Mouse (Mus musculus) urinary bladder, postnatal 36 days (tissue): ENCODE measurements around the gene Rcn3.

ENCODE experiments used
- DNase-seq, 2 experiments: peaks; one replicate each; pipeline ENCODE4 v3.0.0; 2022; ENCODE audit warnings: low spot score in 2 of 2, mixed read lengths in 1 of 2

Rcn3 gene

DNA sequence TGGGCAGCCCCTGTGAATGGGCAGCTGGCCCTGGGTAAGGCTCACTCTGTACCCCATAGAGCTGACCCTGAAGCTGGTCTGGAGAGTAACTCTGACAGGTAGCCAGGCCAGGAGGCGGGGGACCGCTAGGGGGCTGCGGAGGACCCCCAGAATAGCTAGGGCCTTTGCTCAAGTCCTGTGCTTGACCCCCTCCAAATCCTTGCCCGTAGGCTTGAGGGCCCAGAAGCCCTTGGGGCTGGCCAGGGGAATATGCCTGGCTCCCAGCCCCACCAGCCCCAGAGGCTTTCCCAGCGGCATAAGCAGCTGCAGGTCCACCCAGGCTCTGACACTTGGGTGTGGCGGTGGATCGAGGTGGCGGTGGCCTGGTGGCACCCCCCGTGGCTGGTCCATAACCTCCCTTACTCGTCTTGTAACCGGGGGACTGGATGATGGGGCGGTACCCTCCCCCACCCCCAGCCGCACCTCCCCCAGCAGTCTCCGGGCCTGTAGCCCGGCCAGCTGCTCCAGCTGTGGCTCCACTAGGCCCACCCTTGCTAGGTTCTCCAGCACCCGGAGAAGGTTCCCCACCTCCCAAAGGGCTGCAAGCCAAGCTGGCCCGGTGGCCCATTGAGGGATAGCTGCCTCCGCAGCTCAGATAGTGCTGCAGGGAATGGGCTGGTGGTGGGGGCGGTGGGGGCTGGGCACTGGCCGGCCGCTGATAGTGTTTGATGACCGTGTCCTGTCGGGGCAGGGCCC is 42.9 kb downstream of the Rcn3 start:
- no peak for DNase-seq

DNA sequence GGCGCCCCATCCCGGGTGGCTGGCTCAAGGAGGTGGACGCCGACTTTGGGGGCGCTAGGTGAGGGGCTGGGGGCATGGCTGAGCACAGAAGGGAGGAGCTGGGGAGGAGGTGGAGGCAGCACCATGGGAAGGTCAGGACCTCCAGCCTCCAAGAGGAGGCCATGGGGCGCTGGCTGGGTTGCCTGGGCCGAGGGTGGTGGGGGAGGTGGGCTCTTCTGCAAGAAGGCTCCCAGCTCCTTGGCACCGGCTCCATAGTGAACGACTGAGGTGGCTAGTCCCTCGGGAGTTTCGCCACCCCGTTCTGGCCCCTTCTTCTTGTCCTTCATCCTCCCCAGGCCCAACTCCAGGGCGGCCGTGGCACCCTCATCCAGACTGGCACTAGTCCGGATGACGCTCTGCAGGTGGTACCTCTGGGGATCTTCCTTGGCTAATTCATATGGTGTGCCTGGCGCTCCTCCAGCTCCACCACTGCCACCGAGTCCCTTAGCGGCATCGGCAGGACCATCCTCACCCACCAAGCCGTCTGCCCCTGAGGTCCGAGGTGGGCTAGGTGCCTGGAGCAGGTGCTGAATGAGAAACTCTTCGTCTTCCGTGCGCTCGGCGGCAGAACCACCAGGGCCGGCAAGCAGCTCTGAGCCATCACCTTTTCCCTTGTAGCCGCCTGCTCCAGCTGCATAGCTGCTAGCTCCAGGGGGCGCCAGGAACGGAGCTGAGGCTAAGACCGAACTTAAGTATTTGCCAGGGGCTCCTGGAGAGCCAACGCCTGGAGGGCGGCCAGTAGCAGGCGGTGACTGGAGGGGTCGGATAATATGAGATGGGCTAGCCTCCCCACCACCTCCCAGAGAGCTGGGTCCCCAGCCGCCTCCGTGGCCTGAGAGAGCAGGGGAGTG is 43.8 kb downstream of the Rcn3 start:
- no peak for DNase-seq

DNA sequence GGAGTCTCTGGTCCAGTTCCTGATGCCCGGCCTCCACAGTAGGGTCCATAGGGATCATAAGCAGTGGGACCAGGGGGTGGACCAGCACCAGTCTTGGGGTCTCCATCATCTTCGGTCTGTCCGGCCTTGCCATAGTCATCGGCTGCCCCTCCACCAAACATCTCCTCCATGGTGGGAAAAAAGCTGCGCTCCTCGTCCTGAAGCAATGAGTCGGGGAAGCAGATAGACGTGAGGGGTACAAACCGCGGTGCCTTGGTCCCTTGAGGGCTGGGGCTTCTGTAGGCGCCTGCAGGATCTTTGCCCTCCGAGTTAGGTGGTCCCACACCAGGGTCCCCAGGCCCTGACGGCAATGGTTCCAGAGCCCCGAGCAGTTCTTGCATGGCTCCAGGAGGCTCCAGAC is 44.5 kb downstream of the Rcn3 start:
- no peak for DNase-seq

DNA sequence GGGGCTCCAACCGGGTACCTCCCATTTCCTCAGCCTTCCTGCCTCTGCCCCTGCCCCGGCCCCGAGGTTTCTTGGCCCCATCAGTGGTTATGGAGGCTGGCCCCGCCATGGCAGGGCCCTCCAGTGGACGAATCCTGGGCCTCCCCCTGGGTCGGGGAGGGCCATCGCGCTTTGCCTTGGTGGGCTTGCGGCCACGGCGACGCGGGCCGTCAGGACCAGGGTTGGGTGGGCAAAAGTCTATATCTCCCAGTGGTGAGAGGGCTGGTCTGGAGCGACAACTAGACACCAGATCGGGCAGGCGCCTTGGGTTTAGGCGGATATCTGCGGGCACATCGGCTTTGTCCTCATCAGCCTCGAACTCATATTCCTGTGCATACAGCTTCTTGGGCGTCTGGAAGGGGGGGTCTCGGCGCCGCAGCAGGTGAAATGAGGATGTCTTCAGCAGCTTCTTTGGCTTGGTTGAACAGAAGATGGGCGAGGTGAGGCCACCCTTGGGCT is 45.1 kb downstream of the Rcn3 start:
- no peak for DNase-seq

DNA sequence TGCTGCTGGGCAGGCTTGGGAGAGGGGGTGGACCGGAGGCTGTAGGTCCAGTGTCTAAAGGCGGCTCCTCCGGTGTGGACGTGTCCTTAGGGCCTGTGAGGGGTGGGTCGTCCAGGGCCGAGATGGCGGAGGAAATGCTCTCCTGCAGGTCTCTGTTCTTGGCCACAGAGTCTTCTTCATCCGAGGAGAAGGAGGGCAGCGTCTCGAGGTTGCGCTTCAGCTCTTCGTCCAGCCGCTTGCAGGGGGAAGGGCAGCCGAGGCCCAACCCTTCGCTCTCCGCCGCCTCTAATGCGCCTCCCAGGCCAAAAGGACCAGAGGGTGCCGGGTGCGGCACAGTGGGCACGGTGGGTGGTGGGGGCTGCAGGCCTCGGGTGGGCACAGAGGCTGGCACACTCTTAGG is 46.3 kb downstream of the Rcn3 start:
- DNase-seq: no peak

DNA sequence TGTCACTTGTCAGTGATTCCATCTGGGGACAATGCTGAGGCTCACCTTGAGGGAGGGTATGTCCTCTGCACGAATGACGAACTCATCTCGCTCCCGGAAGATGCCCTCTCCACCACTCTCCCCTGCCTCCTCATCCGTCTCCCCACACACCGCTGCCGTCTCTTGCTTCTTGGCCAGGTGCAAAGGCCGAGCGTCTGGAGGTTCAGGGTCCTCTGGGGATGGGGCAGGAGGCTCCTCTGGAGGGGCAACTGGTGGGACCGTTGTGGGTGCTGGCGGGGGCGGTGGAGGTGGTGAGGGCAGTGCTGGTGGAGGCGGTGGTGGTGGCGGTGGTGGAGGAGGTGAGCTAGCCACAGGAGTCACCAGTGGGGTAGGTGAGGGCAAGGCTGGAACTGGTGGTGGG is 48.7 kb downstream of the Rcn3 start:
- no peak for DNase-seq

DNA sequence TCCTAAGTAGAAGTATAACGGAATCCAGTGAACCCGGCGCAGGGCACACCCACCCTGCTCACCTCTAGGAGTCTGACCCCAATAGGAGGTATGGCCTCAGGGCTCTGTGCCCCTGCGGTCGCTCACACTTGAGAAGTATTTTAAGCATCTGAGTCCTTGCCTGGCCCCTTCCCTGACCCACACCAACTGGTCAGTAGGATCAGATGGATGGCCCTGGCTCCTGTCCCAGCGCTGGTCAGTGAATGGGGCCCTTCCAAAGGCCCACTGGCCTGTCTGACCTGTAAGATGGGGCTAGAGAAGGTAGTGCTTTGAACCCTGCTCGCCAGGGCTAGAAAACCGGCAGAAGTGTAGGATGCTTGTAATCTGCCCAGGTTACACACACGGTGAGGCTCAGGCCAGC is 51.2 kb downstream of the Rcn3 start:
- no peak for DNase-seq

DNA sequence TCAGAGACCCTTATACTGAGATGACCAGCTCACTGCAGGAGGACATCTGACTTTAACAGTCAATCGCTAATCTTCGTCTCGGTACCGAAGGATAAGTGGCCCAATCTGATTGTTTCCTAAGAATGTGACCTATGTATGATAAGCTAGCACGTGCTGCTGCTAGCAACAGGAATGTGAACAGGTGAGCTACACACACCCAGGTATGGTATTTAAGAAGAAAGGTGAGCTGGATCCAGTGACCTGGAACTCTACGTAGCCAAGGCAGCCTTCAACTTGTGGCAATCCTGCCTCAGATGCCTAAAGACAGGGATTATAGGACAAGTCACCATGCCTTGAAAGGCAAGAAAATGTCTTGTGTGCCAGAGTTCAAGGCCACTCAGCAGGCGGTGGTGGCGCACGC is 53.6 kb downstream of the Rcn3 start:
- no peak for DNase-seq

DNA sequence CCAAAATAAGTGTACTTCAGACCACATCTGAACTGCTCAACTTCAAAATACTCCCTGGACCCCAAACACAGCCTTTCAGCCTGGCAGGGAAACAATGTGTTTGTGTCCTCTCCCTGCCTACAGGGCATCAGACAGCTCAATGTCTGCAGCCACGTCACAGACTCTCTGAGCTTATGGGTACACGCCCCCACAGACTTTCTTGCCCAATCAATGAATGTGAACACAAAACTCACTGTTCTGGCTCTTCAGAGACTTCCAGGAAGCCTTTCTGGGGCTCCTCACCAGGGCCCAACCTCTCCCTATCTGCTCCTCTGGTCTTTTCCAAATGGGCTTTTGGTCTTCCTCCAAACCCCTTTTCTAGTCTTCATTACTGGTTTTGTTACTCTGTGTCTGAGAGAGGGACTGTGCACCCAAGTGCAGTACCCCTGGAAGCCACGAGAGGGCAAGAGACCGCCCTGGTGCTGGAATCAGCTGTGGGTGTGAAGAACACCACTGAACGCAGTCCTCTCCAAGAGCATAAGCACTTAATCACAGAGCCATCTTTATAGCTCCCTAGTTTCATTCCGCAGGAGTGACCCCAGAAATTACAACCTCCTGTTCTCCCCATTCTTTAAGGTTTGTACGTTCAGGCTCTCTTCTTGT is 54.2 kb downstream of the Rcn3 start:
- no peak for DNase-seq

DNA sequence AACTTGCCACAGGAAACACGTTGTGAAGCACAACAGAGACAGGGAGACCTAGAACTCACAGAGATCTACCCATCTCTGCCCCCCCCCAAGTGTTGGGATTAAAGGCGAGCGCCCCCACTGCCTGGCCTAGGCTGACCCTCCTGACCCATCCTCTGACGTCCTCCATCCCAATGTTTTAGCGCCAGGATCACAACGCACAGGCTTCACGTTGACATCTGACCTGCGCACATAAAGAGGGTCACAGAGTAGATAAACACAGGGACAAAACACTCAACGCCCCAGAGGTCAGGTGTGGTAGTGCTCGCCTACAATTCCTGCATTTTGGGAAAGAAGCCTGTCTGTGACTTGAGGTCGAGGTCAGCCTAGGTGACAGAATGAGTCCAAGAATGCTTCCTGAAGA is 55.3 kb downstream of the Rcn3 start:
- DNase-seq: no peak

DNA sequence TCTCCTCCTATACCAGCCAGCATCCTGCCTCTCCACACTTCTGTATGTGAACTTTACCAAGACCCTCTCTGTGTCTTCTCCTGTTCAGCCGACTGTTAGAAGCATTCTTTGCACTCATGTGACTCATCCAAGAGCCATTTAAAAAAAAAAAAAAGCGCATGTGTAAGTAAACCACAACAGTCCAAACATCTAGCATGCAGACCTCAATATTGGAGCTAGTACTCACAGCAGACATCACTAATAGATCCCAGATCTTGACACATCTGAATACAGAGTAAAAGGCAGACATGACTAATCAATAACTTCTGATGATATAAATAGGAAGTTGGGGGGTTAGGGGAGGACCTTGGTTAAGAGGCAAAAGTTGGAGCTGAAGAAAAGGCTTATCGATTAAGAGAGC is 56.4 kb downstream of the Rcn3 start:
- no peak for DNase-seq

DNA sequence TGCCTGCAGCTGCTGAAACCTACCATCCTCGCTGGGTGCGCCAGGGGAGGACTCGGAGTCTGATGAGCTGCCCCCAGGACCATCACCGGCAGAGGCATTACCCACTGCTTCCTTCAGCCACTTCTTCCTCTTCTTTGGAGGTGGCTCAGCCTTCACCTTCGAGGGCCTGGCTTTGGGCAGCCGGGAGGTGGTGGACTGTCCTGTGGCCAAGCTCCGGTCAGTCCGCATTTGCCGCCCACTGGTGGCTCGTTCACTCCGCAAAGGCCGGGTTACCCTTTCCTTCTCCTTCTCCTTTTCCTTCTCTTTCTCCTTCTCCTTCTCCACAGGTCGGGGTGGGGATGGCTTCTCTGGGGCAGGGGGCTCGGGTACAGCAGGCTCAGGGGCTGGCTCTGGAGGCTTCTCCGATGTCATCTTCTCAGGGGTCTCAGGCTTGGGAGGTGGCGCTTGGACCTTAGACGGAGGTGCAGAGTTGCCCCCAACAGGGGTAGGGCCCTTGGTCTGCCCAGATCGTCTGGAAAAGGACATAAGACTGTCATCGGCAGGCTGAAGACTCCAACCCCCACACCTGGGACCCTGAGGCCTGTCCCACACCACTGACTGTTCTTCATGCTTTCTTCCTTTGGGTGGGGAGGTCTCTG is 58.2 kb downstream of the Rcn3 start:
- no peak for DNase-seq
